Comparison of ENCODE assay signal across 8 mouse cellular contexts in genomic region chr4:59805968-59806878, GRCm38 (mm10). TPM values are rescaled to one million over a fixed set of nuclear protein-coding genes. Genes with fewer than 3 reads are reported as not detected.
DNase-seq lines count a peak whose midpoint lies in the region; ATAC-seq and TF ChIP-seq lines count a peak whose summit lies in the region.

No protein-coding gene starts in this region.

- ATAC-seq in intestine, postnatal 0 days: peak; percentile 52
- peak; percentile 65 for ATAC-seq in neural tube, embryonic 11.5 days (ENCODE audit: insufficient read depth, low FRiP score, low TSS enrichment)

- H3K27ac ChIP-seq in intestine, postnatal 0 days (ENCODE audit: low read depth, low read length): peak overlapping the region; percentile 50
- H3K27ac ChIP-seq in neural tube, embryonic 11.5 days (ENCODE audit: low read depth, low read length): peak overlapping the region; percentile 62

- WGBS in intestine, postnatal 0 days: under 1% methylated on average over 53 of the region's 58 CpGs
- under 1% methylated on average over 47 of the region's 58 CpGs for WGBS in neural tube, embryonic 11.5 days

- H3K36me3 ChIP-seq in intestine, postnatal 0 days (ENCODE audit: control insufficient read depth, insufficient read depth): no peaks in the 10 kb centered on the region
- no peaks in the 10 kb centered on the region for H3K36me3 ChIP-seq in neural tube, embryonic 11.5 days (ENCODE audit: control insufficient read depth, insufficient read depth, low read length)

- no peaks in the 10 kb centered on the region for H3K27me3 ChIP-seq in intestine, postnatal 0 days (replicated peaks; ENCODE audit: control insufficient read depth, insufficient read depth, low read length)
- H3K27me3 ChIP-seq in neural tube, embryonic 11.5 days (ENCODE audit: control insufficient read depth, insufficient read depth, low read length): no peaks in the 10 kb centered on the region

- H3K4me1 ChIP-seq in intestine, postnatal 0 days (replicated peaks; ENCODE audit: control insufficient read depth, insufficient read depth, low read length): no peaks in the 10 kb centered on the region
- peaks cover 10% of the 10 kb centered on the region for H3K4me1 ChIP-seq in neural tube, embryonic 11.5 days (ENCODE audit: control insufficient read depth, insufficient read depth, low read length)

- no peak for TF ChIP-seq CTCF in intestine, postnatal 0 days (IDR thresholded peaks at IDR 0.05; ENCODE audit: low read depth)

- H3K9me3 ChIP-seq in intestine, postnatal 0 days (ENCODE audit: control insufficient read depth): no peaks in the 10 kb centered on the region
- H3K9me3 ChIP-seq in neural tube, embryonic 11.5 days (ENCODE audit: control insufficient read depth, low read length): no peaks in the 10 kb centered on the region

- peak overlapping the region; percentile 71 for H3K9ac ChIP-seq in intestine, postnatal 0 days (ENCODE audit: low read depth, low read length)
- H3K9ac ChIP-seq in neural tube, embryonic 11.5 days (ENCODE audit: low read length): peak overlapping the region; percentile 61

- H3K4me3 ChIP-seq in intestine, postnatal 0 days (ENCODE audit: low read depth, low read length): peak overlapping the region; percentile 93
- peak overlapping the region; percentile 79 for H3K4me3 ChIP-seq in neural tube, embryonic 11.5 days (ENCODE audit: low read depth, low read length)

- peak overlapping the region; percentile 97 for H3K4me2 ChIP-seq in intestine, postnatal 0 days (replicated peaks; ENCODE audit: low read depth)
- peak overlapping the region; percentile 97 for H3K4me2 ChIP-seq in neural tube, embryonic 11.5 days (ENCODE audit: low read depth)

- peak; percentile 14 to 49 for DNase-seq in urinary bladder, adult 18-20 months (ENCODE audit: low spot score in 2 of 2)
- no peak for DNase-seq in urinary bladder, postnatal 4 days (ENCODE audit: low spot score in 2 of 2)
- peak; percentile 73 to 75 for DNase-seq in cerebellum, postnatal 14 days
- peak; percentile 50 for DNase-seq in gastrocnemius, postnatal 25 days
- DNase-seq in lung, adult 18-20 months: peak; percentile 48 to 58
- peak; percentile 61 for DNase-seq in neural tube, embryonic 11.5 days (ENCODE audit: low spot score)
- DNase-seq in urinary bladder, adult 2 months (ENCODE audit: low spot score): no peak

RNA-seq across cellular contexts. Expression of gene Snx30, which starts 0.6 kb away (rescaled TPM):
- total RNA-seq in gastrocnemius, postnatal 25 days (2021): 1 to 10 TPM; 2.7 to 4.4 TPM
- polyA plus RNA-seq in intestine, postnatal 0 days (2015; fragmentation: Nextera tagmentation; extraction: Ambion mirVana): 5.1 and 5.7 TPM in 2 replicates
- 10.6 and 14.4 TPM in 2 replicates for polyA plus RNA-seq in neural tube, embryonic 11.5 days (2014; fragmentation: Nextera tagmentation; extraction: Ambion mirVana)
- polyA plus RNA-seq in urinary bladder, adult 2 months (2012; rRNA removed): 6.7 and 6.8 TPM in 2 replicates

RNA-seq across cellular contexts. Expression of gene Inip, which starts 4.8 kb away (rescaled TPM):
- total RNA-seq in gastrocnemius, postnatal 25 days (2021): 1 to 10 TPM; 2.7 to 4.2 TPM
- polyA plus RNA-seq in intestine, postnatal 0 days (2015; fragmentation: Nextera tagmentation; extraction: Ambion mirVana): 16.7 and 17.0 TPM in 2 replicates
- 90.2 and 95.9 TPM in 2 replicates for polyA plus RNA-seq in neural tube, embryonic 11.5 days (2014; fragmentation: Nextera tagmentation; extraction: Ambion mirVana)
- polyA plus RNA-seq in urinary bladder, adult 2 months (2012; rRNA removed): 18.3 and 21.9 TPM in 2 replicates

Comparison
In these comparisons a context has a peak if more than half of its experiments do, and no peak if none do; other contexts are left out.
1. DNase-seq: peak in urinary bladder, adult 18-20 months (2 of 2), cerebellum, postnatal 14 days (2 of 2), gastrocnemius, postnatal 25 days (single experiment), lung, adult 18-20 months (2 of 2) and neural tube, embryonic 11.5 days (single experiment); none in urinary bladder, postnatal 4 days (0 of 2) and urinary bladder, adult 2 months (single experiment).